Mouse (Mus musculus) midbrain, embryonic 12.5 days (tissue): ENCODE results near the gene Ptma. TPM values are rescaled to one million over a fixed set of nuclear protein-coding genes. Genes with fewer than 3 reads are reported as not detected.
A peak's percentile ranks its signal among the peaks of the same experiment; 100 is the strongest.

Source experiments
- ATAC-seq: fragments of 200-750 bp; cut with Nextera tagmentation; 2 replicates; pipeline ENCODE4 v1.8.0; 2017; ENCODE audit warnings: low read depth, moderate TSS enrichment, moderate library complexity; ENCODE audit not compliant: low FRiP score
- H3K27ac ChIP-seq: fragments of 300-500 bp; sonication (generic); replicated peaks from 2 replicates; pipeline ENCODE4 v1.5.1; 2016; ENCODE audit warnings: mild to moderate bottlenecking
- H3K27me3 ChIP-seq: fragments of 300-500 bp; sonication (generic); 2 replicates; pipeline ENCODE4 v1.6.1; 2016; ENCODE audit warnings: mild to moderate bottlenecking
- H3K36me3 ChIP-seq: fragments of 300-500 bp; sonication (generic); 2 replicates; pipeline ENCODE4 v1.6.1; 2016
- H3K4me1 ChIP-seq: fragments of 300-500 bp; sonication (generic); 2 replicates; pipeline ENCODE4 v1.6.1; 2016
- H3K4me2 ChIP-seq: fragments of 300-500 bp; sonication (generic); replicated peaks from 2 replicates; pipeline ENCODE4 v1.6.1; 2016; ENCODE audit warnings: mild to moderate bottlenecking, moderate library complexity
- H3K4me3 ChIP-seq: fragments of 300-500 bp; sonication (generic); 2 replicates; pipeline ENCODE4 v1.5.1; 2016; ENCODE audit warnings: mild to moderate bottlenecking
- H3K9ac ChIP-seq: fragments of 300-500 bp; sonication (generic); replicated peaks from 2 replicates; pipeline ENCODE4 v1.6.1; 2016; ENCODE audit warnings: mild to moderate bottlenecking, moderate library complexity
- H3K9me3 ChIP-seq: fragments of 300-500 bp; sonication (generic); 2 replicates; pipeline ENCODE4 v1.6.1; 2016; ENCODE audit warnings: mild to moderate bottlenecking
- WGBS: fragments of 180-500 bp; shearing (Covaris S2); methylation state at CpG from one replicate; pipeline ENCODE4 v1.1.7; 2016; 5-methylcytosine and 5-hydroxymethylcytosine counted together
- polyA plus RNA-seq: library from polyadenylated mRNA; unstranded; fragments of >200 nt; fragmentation: Nextera tagmentation; extraction: Ambion mirVana; gene quantifications from 2 replicates; pipeline ENCODE4 v1.2.1, GENCODE M21; 2016

Gene Ptma
- polyA plus RNA-seq, 1 experiment from 2014 or later: 2,626 TPM

GRCm38 (mm10) chr1:86487295-86487907 is 39.1 kb upstream of the Ptma start:
- Histone ChIP-seq H3K4me1 (peaks cover 18% of the 10 kb centered on the region), H3K9me3 (no peaks in the 10 kb centered on the region), H3K9ac (peak overlapping the region; percentile 93), H3K36me3 (no peaks in the 10 kb centered on the region), H3K27ac (peak overlapping the region; percentile 98), H3K4me3 (peak overlapping the region; percentile 64), H3K4me2 (peak overlapping the region; percentile 85), H3K27me3 (no peaks in the 10 kb centered on the region)
- WGBS: under 1% methylated on average over 74 of the region's 74 CpGs
- ATAC-seq: peak; percentile 97

- Histone ChIP-seq H3K4me1 (peaks cover 14% of the 10 kb centered on the region), H3K9me3 (no peaks in the 10 kb centered on the region), H3K27me3 (no peaks in the 10 kb centered on the region), H3K9ac (peak overlapping the region; percentile 93), H3K4me2 (peak overlapping the region; percentile 85), H3K36me3 (no peaks in the 10 kb centered on the region), H3K4me3 (peak overlapping the region; percentile 64), H3K27ac (peak overlapping the region; percentile 98)
- no peak; the same call in 1 of the 2 replicates for ATAC-seq
- WGBS: 9% methylated on average over 20 of the region's 20 CpGs
These were observed 38.6 kb upstream of the Ptma start for GRCm38 (mm10) chr1:86487908-86488314.

GRCm38 (mm10) chr1:86488326-86488725 is 38.2 kb upstream of the Ptma start:
- Histone ChIP-seq H3K4me3 (peak overlapping the region; percentile 64), H3K36me3 (no peaks in the 10 kb centered on the region), H3K9me3 (no peaks in the 10 kb centered on the region), H3K4me2 (peak overlapping the region; percentile 85), H3K27ac (peak overlapping the region; percentile 98), H3K4me1 (peaks cover 14% of the 10 kb centered on the region), H3K27me3 (no peaks in the 10 kb centered on the region), H3K9ac (peak overlapping the region; percentile 93)
- 63% methylated on average over 7 of the region's 7 CpGs for WGBS
- no peak for ATAC-seq

GRCm38 (mm10) chr1:86488774-86489173 is 37.8 kb upstream of the Ptma start:
- Histone ChIP-seq H3K9ac (peak overlapping the region; percentile 93), H3K27ac (peak overlapping the region; percentile 98)

GRCm38 (mm10) chr1:86489901-86490300 is 36.6 kb upstream of the Ptma start:
- no peak for ATAC-seq
- Histone ChIP-seq H3K9ac (no peak overlapping the region), H3K4me2 (no peak overlapping the region), H3K27ac (no peak overlapping the region), H3K9me3 (no peaks in the 10 kb centered on the region), H3K36me3 (no peaks in the 10 kb centered on the region), H3K4me3 (no peak overlapping the region), H3K27me3 (no peaks in the 10 kb centered on the region), H3K4me1 (peaks cover 14% of the 10 kb centered on the region)
- 97% methylated on average over 4 of the region's 4 CpGs for WGBS

More at GRCm38 (mm10) chr1:86488774-86489173, 37.8 kb upstream of the Ptma start:
- 95% methylated on average over 4 of the region's 4 CpGs for WGBS
- no peaks in the 10 kb centered on the region for H3K36me3 ChIP-seq
- H3K27me3 ChIP-seq: no peaks in the 10 kb centered on the region
- peak overlapping the region; percentile 85 for H3K4me2 ChIP-seq
- H3K4me1 ChIP-seq: peaks cover 14% of the 10 kb centered on the region
- peak overlapping the region; percentile 64 for H3K4me3 ChIP-seq
- ATAC-seq: no peak
- H3K9me3 ChIP-seq: no peaks in the 10 kb centered on the region

GRCm38 (mm10) chr1:86490697-86491096 is 35.8 kb upstream of the Ptma start:
- Histone ChIP-seq H3K4me1 (peaks cover 14% of the 10 kb centered on the region), H3K9ac (no peak overlapping the region), H3K9me3 (no peaks in the 10 kb centered on the region), H3K36me3 (no peaks in the 10 kb centered on the region), H3K27me3 (no peaks in the 10 kb centered on the region), H3K27ac (no peak overlapping the region), H3K4me3 (no peak overlapping the region), H3K4me2 (no peak overlapping the region)
- ATAC-seq: no peak
- WGBS: 94% methylated on average over 3 of the region's 3 CpGs

- ATAC-seq: no peak
- peak overlapping the region; percentile 27 for H3K27ac ChIP-seq
- no peak overlapping the region for H3K9ac ChIP-seq
These were observed 34.9 kb upstream of the Ptma start for GRCm38 (mm10) chr1:86491533-86492094.

GRCm38 (mm10) chr1:86492095-86493070 is 34.1 kb upstream of the Ptma start:
- Histone ChIP-seq H3K27ac (peak overlapping the region; percentile 27; the same call in 1 of the 2 replicates), H3K36me3 (no peaks in the 10 kb centered on the region), H3K27me3 (no peaks in the 10 kb centered on the region), H3K4me1 (peaks cover 14% of the 10 kb centered on the region), H3K4me2 (no peak overlapping the region), H3K4me3 (no peak overlapping the region), H3K9ac (no peak overlapping the region), H3K9me3 (no peaks in the 10 kb centered on the region)
- ATAC-seq: no peak
- 72% methylated on average over 9 of the region's 9 CpGs for WGBS

More at GRCm38 (mm10) chr1:86491533-86492094, 34.9 kb upstream of the Ptma start:
- Histone ChIP-seq H3K9me3 (no peaks in the 10 kb centered on the region), H3K4me2 (no peak overlapping the region), H3K36me3 (no peaks in the 10 kb centered on the region), H3K4me3 (no peak overlapping the region), H3K27me3 (no peaks in the 10 kb centered on the region), H3K4me1 (peaks cover 14% of the 10 kb centered on the region)
- 80% methylated on average over 7 of the region's 7 CpGs for WGBS

GRCm38 (mm10) chr1:86493783-86494182 is 32.7 kb upstream of the Ptma start:
- Histone ChIP-seq H3K4me2 (no peak overlapping the region), H3K27ac (no peak overlapping the region), H3K9ac (no peak overlapping the region), H3K36me3 (no peaks in the 10 kb centered on the region), H3K27me3 (no peaks in the 10 kb centered on the region), H3K4me3 (no peak overlapping the region), H3K9me3 (no peaks in the 10 kb centered on the region), H3K4me1 (peaks cover 10% of the 10 kb centered on the region)
- ATAC-seq: no peak
- WGBS: 87% methylated on average over 3 of the region's 3 CpGs

- ATAC-seq: no peak
- Histone ChIP-seq H3K27ac (no peak overlapping the region), H3K4me2 (no peak overlapping the region), H3K9me3 (no peaks in the 10 kb centered on the region), H3K4me3 (no peak overlapping the region), H3K36me3 (no peaks in the 10 kb centered on the region), H3K4me1 (peaks cover 16% of the 10 kb centered on the region), H3K27me3 (no peaks in the 10 kb centered on the region), H3K9ac (no peak overlapping the region)
- WGBS: 94% methylated on average over 4 of the region's 4 CpGs
These were observed 30.2 kb upstream of the Ptma start for GRCm38 (mm10) chr1:86496340-86496739.

GRCm38 (mm10) chr1:86497361-86497760 is 29.2 kb upstream of the Ptma start:
- no peaks in the 10 kb centered on the region for H3K36me3 ChIP-seq
- H3K9me3 ChIP-seq: no peaks in the 10 kb centered on the region
- peaks cover 20% of the 10 kb centered on the region for H3K4me1 ChIP-seq
- no peak overlapping the region for H3K9ac ChIP-seq
- H3K4me2 ChIP-seq: no peak overlapping the region
- H3K27me3 ChIP-seq: no peaks in the 10 kb centered on the region
- no peak overlapping the region for H3K27ac ChIP-seq
- ATAC-seq: no peak
- no peak overlapping the region for H3K4me3 ChIP-seq
- WGBS: 88% methylated on average over 5 of the region's 5 CpGs

- Histone ChIP-seq H3K4me2 (no peak overlapping the region), H3K4me1 (peaks cover 25% of the 10 kb centered on the region), H3K27me3 (no peaks in the 10 kb centered on the region), H3K4me3 (no peak overlapping the region), H3K36me3 (no peaks in the 10 kb centered on the region), H3K27ac (no peak overlapping the region), H3K9me3 (no peaks in the 10 kb centered on the region), H3K9ac (no peak overlapping the region)
- 63% methylated on average over 3 of the region's 3 CpGs for WGBS
- ATAC-seq: no peak
These were observed 28.5 kb upstream of the Ptma start for GRCm38 (mm10) chr1:86497986-86498385.
